Mouse (Mus musculus): Measurements from ENCODE around the gene Smyd3. TPM values are rescaled to one million over a fixed set of nuclear protein-coding genes. Genes with fewer than 3 reads are reported as not detected.

Smyd3 gene
- polyA plus RNA-seq, 1 experiment from 2014 or later = 12.6 TPM

DNA sequence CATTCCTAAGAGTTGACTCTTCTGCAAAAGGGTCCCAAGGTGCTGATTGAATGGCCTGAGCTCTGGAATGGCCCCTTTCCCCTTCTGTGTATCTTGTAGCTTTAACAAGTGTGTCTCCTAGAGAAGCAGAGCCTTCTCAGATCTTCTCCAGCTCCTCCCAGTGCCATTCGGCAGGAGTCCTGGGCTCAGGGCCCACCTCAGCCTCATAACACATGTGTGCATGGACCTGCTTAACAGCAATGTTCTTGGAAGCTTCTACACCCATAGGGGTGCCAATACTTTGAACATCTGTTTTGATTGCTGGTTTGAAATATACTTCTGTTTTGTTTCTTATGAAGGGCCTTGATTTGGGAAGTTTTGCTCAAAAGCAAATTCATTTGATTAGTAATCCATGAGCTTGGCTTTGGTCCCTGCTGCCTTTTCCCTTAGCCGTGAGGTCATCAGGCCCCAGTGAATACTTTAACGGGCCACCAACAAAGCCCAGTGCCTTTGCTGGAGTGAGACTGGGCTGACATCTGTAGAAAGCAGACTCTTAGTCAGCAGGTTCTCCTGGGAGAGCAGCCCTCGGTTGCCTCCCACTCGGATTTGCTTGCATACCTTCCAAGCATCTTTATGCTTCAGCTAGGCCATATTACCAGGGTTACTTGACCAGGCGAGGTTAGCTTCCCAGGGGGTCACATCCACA is 583.7 kb downstream of the Smyd3 start:
- Histone ChIP-seq H3K4me1 (ENCODE audit: control insufficient read depth, insufficient read depth, low read length) (no peaks in the 10 kb centered on the region; the same call in 1 of the 2 replicates), H3K9ac (ENCODE audit: low read depth, low read length) (no peak overlapping the region), H3K36me3 (ENCODE audit: control insufficient read depth, insufficient read depth, low read length) (peaks cover 16% of the 10 kb centered on the region), H3K4me2 (no peak overlapping the region), H3K27me3 (ENCODE audit: control insufficient read depth, insufficient read depth, low read length) (no peaks in the 10 kb centered on the region), H3K4me3 (ENCODE audit: low read depth, low read length) (no peak overlapping the region), H3K27ac (ENCODE audit: low read depth, low read length) (no peak overlapping the region), H3K9me3 (replicated peaks; ENCODE audit: control insufficient read depth, low read length) (no peaks in the 10 kb centered on the region)
- no peak for ATAC-seq (replicated peaks; ENCODE audit: insufficient number of reproducible peaks, low FRiP score, low TSS enrichment)
- WGBS (ENCODE audit: insufficient replicate concordance) = 74% methylated on average over 6 of the region's 6 CpGs

DNA sequence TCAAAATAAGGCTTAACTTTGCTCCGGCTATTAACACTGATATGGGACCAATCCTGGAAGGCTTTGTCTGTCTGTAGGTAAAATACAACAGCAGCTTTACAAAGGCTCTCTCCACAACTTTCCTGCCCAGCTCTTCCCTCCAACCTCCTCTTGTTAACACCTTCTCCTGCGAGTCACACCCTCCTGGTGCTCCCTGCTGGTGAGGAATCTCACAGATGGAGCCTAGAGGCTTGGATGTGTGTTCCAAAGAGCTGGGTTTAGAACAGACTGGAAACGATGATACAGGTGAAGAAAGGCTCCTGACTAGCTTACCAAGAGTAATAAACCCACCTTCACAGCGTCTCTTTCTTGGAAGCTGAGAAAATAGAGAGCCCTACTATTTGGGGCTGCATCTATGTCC is 588.3 kb downstream of the Smyd3 start:
- ATAC-seq (replicated peaks; ENCODE audit: insufficient number of reproducible peaks, low FRiP score, low TSS enrichment) = no peak
- H3K36me3 ChIP-seq (ENCODE audit: control insufficient read depth, insufficient read depth, low read length) = peaks cover 16% of the 10 kb centered on the region
- H3K27ac ChIP-seq (ENCODE audit: low read depth, low read length) = no peak overlapping the region
- 42% methylated on average over 4 of the region's 4 CpGs for WGBS (ENCODE audit: insufficient replicate concordance)
- H3K4me3 ChIP-seq (ENCODE audit: low read depth, low read length) = no peak overlapping the region
- H3K4me2 ChIP-seq = no peak overlapping the region
- no peaks in the 10 kb centered on the region for H3K4me1 ChIP-seq (ENCODE audit: control insufficient read depth, insufficient read depth, low read length)
- no peaks in the 10 kb centered on the region for H3K9me3 ChIP-seq (replicated peaks; ENCODE audit: control insufficient read depth, low read length)
- H3K27me3 ChIP-seq (ENCODE audit: control insufficient read depth, insufficient read depth, low read length) = no peaks in the 10 kb centered on the region
- H3K9ac ChIP-seq (ENCODE audit: low read depth, low read length) = no peak overlapping the region

DNA sequence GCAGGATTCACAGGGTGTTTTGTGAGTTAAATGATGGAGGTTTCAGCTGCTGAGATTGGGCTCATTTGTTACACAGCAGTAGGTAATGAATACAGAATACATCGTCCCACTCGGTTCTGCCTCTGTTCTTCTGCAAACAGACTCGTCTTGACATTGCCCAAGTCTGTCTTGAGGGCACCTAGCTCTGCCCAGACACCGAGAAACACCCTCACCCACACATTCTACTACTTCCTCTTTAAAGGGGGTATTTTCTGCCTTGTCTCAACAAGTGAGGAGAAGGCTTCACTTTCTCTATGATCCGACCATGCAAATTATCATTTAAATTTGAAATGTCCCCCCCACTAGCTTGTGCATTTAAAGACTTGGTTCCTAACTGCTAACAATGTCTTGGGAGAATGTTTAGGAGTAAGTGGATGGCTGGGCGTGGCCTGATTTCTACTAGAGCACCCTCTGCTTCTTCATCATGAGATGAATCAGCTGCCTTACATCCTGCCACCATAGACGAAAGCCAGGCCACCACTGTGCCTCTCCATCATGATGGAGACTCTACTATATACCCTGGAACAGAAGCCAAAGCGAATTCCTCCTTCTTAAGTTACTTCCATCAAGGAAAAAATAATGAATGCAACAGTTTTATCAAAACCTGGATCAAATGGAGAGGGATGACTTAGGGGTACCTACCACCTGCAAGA is 593.2 kb downstream of the Smyd3 start:
- H3K27me3 ChIP-seq (ENCODE audit: control insufficient read depth, insufficient read depth, low read length) = no peaks in the 10 kb centered on the region
- no peak overlapping the region for H3K27ac ChIP-seq (ENCODE audit: low read depth, low read length)
- H3K9me3 ChIP-seq (replicated peaks; ENCODE audit: control insufficient read depth, low read length) = no peaks in the 10 kb centered on the region
- H3K4me2 ChIP-seq = no peak overlapping the region
- 74% methylated on average over 8 of the region's 8 CpGs for WGBS (ENCODE audit: insufficient replicate concordance)
- H3K4me1 ChIP-seq (ENCODE audit: control insufficient read depth, insufficient read depth, low read length) = no peaks in the 10 kb centered on the region
- peaks cover 3% of the 10 kb centered on the region; the same call in 1 of the 2 replicates for H3K36me3 ChIP-seq (ENCODE audit: control insufficient read depth, insufficient read depth, low read length)
- no peak overlapping the region for H3K4me3 ChIP-seq (ENCODE audit: low read depth, low read length)
- H3K9ac ChIP-seq (ENCODE audit: low read depth, low read length) = no peak overlapping the region
- ATAC-seq (replicated peaks; ENCODE audit: insufficient number of reproducible peaks, low FRiP score, low TSS enrichment) = no peak

DNA sequence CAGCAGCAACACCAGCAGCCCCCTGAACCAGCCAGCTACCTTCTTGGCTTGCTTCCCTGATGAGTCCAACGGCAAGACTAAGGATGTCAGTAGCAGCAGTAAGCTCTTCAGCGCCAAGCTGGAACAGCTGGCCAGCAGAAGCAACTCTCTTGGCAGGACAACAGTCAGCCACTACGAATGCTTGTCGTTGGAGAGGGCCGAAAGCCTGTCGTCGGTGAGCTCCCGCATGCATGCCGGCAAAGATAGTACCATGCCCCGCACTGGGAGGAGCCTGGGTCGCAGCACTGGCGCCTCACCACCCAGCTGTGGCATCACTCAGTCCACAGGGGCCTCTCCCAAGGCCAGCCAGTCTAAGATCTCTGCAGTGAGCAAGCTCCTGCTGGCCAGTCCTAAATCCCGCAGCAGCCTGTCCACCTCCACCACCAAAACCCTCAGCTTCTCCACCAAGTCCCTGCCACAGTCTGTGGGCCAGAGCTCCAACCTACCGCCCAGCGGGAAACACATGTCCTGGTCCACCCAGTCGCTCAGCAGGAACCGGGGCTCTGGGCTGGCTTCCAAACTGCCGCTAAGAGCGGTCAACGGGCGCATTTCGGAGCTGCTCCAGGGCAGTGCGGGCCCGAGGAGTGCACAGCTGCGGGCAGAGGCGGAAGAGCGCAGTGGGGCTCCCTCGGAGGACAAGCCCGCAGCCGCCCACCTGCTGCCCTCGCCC is 600.5 kb downstream of the Smyd3 start:
- H3K4me1 ChIP-seq (ENCODE audit: control insufficient read depth, insufficient read depth, low read length) = peaks cover 14% of the 10 kb centered on the region
- H3K4me2 ChIP-seq = no peak overlapping the region; the same call in 1 of the 2 replicates
- ATAC-seq (replicated peaks; ENCODE audit: insufficient number of reproducible peaks, low FRiP score, low TSS enrichment) = no peak
- no peak overlapping the region for H3K4me3 ChIP-seq (ENCODE audit: low read depth, low read length)
- H3K9ac ChIP-seq (ENCODE audit: low read depth, low read length) = no peak overlapping the region
- peaks cover 6% of the 10 kb centered on the region; the same call in 1 of the 2 replicates for H3K27me3 ChIP-seq (ENCODE audit: control insufficient read depth, insufficient read depth, low read length)
- 57% methylated on average over 31 of the region's 31 CpGs for WGBS (ENCODE audit: insufficient replicate concordance)
- no peak overlapping the region for H3K27ac ChIP-seq (ENCODE audit: low read depth, low read length)
- H3K9me3 ChIP-seq (replicated peaks; ENCODE audit: control insufficient read depth, low read length) = no peaks in the 10 kb centered on the region
- H3K36me3 ChIP-seq (ENCODE audit: control insufficient read depth, insufficient read depth, low read length) = peaks cover 31% of the 10 kb centered on the region

DNA sequence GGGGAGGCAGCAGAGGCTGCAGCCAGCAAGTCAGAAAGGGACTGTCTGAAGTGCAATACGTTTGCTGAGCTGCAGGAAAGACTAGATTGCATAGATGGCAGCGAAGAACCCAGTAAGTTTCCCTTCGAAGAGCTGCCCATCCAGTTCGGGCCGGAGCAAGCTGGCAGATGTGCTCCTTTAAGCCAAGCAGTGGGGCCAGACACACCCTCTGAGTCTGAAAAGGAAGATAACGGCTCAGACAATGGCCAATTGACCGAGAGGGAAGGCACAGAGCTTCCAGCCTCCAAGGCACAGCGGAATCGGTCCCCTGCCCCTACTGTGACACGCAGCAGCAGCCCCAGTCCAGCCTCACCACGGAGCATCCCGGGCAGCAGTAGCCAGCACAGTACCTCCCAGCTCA is 602.8 kb downstream of the Smyd3 start:
- H3K36me3 ChIP-seq (ENCODE audit: control insufficient read depth, insufficient read depth, low read length) = peaks cover 27% of the 10 kb centered on the region
- no peak for ATAC-seq (replicated peaks; ENCODE audit: insufficient number of reproducible peaks, low FRiP score, low TSS enrichment)
- H3K27ac ChIP-seq (ENCODE audit: low read depth, low read length) = no peak overlapping the region
- H3K4me2 ChIP-seq = no peak overlapping the region
- H3K27me3 ChIP-seq (ENCODE audit: control insufficient read depth, insufficient read depth, low read length) = peaks cover 6% of the 10 kb centered on the region; the same call in 1 of the 2 replicates
- H3K9ac ChIP-seq (ENCODE audit: low read depth, low read length) = no peak overlapping the region
- H3K9me3 ChIP-seq (replicated peaks; ENCODE audit: control insufficient read depth, low read length) = no peaks in the 10 kb centered on the region
- H3K4me1 ChIP-seq (ENCODE audit: control insufficient read depth, insufficient read depth, low read length) = peaks cover 14% of the 10 kb centered on the region
- 68% methylated on average over 12 of the region's 12 CpGs for WGBS (ENCODE audit: insufficient replicate concordance)
- no peak overlapping the region for H3K4me3 ChIP-seq (ENCODE audit: low read depth, low read length)

DNA sequence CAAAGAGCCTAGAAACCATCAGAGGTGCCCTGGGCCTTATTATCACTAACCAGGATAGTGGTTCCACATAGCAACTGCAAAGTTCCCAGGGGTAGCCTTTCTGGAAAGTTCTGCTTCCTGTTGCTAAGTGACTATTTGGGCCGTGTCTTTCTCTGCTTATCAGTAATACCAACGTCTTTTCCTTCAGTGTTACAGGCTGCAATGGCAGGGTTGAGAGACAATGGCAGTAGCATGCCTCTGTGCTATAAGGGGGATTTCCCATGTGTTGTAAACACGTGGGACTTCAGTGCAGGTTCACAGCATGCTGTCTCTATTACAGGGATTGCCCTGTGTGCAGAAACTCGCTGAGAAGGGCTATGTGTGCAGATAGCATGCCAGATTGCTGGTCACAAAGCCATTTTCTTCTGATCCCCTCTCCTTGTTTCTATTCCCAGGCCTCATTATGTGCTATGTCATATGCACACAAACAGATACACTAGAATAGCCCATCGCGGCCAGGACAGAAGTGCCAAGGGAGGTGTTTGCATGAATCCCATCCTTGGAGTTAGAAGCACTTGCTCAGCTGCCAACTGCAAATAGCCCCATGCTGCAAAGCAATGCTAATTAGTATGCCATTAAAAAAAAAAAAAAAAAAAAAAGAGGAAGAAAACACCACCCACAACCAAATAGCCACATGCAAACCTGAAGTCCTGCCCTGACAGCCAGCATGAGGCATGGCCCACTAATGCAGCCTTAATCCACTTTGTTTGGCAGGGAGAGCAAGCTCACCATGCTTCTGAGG is 604.7 kb downstream of the Smyd3 start:
- 46% methylated on average over 6 of the region's 6 CpGs for WGBS (ENCODE audit: insufficient replicate concordance)
- no peak overlapping the region for H3K4me3 ChIP-seq (ENCODE audit: low read depth, low read length)
- H3K4me1 ChIP-seq (ENCODE audit: control insufficient read depth, insufficient read depth, low read length) = peaks cover 14% of the 10 kb centered on the region
- H3K27me3 ChIP-seq (ENCODE audit: control insufficient read depth, insufficient read depth, low read length) = peaks cover 6% of the 10 kb centered on the region; the same call in 1 of the 2 replicates
- H3K36me3 ChIP-seq (ENCODE audit: control insufficient read depth, insufficient read depth, low read length) = peaks cover 24% of the 10 kb centered on the region
- H3K9ac ChIP-seq (ENCODE audit: low read depth, low read length) = no peak overlapping the region
- no peak overlapping the region for H3K4me2 ChIP-seq
- H3K27ac ChIP-seq (ENCODE audit: low read depth, low read length) = no peak overlapping the region
- no peak for ATAC-seq (replicated peaks; ENCODE audit: insufficient number of reproducible peaks, low FRiP score, low TSS enrichment)
- no peaks in the 10 kb centered on the region for H3K9me3 ChIP-seq (replicated peaks; ENCODE audit: control insufficient read depth, low read length)

DNA sequence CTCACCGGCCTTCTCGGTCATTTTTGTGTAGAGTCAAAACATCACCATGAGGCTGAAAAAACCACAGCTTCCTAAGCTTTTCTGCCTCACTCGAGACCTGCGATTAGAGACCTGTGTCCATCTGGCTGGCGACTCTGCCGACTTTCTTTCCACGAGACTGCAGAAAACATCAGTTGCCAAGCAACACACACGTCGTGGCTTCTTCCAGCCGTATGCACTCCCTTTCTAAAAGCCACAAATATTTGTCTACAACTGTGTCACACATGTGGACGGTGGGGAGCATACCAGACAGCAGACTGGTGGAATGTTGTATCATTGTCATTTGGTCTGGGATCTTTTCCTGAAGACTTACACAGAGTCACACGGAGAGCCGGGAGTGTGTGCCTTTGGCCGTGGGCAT is 606.9 kb downstream of the Smyd3 start:
- Histone ChIP-seq H3K9ac (ENCODE audit: low read depth, low read length) (no peak overlapping the region), H3K4me1 (ENCODE audit: control insufficient read depth, insufficient read depth, low read length) (peaks cover 8% of the 10 kb centered on the region), H3K27me3 (ENCODE audit: control insufficient read depth, insufficient read depth, low read length) (0 out of 2 replicates have a peak, but pooled peaks cover under 1% of the 10 kb centered on the region), H3K36me3 (ENCODE audit: control insufficient read depth, insufficient read depth, low read length) (peaks cover 9% of the 10 kb centered on the region), H3K27ac (ENCODE audit: low read depth, low read length) (no peak overlapping the region), H3K9me3 (replicated peaks; ENCODE audit: control insufficient read depth, low read length) (no peaks in the 10 kb centered on the region), H3K4me3 (ENCODE audit: low read depth, low read length) (no peak overlapping the region), H3K4me2 (no peak overlapping the region)
- WGBS (ENCODE audit: insufficient replicate concordance) = 66% methylated on average over 14 of the region's 14 CpGs
- no peak for ATAC-seq (replicated peaks; ENCODE audit: insufficient number of reproducible peaks, low FRiP score, low TSS enrichment)

Measured in heart, embryonic 11.5 days (tissue).